Mouse (Mus musculus) layer of hippocampus, postnatal 10 days (tissue): ENCODE measurements around the gene Vhl. TPM values are rescaled to one million over a fixed set of nuclear protein-coding genes. Genes with fewer than 3 reads are reported as not detected.

Source experiments
- total RNA-seq, 2 experiments: library from RNA; stranded (reverse); gene quantifications; 2 replicates each; pipeline ENCODE4 v1.2.3; 2021

Vhl gene
- total RNA-seq, 2 experiments from 2014 or later = 65.8 to 70.5 TPM

Other genes starting within 250 kb of the Vhl start
- gene Tada3, start 246.1 kb upstream of the Vhl start, total RNA-seq = 10 to 100 TPM; 51.0 to 58.4 TPM
- 100 to 1,000 TPM; 324 to 337 TPM for gene Arpc4, start 245.8 kb upstream of the Vhl start, total RNA-seq
- gene Ttll3, start 234.7 kb upstream of the Vhl start, total RNA-seq = 10 to 100 TPM; 11.2 to 13.2 TPM
- gene Rpusd3, start 204.6 kb upstream of the Vhl start, total RNA-seq = 10 to 100 TPM; 21.3 to 26.9 TPM
- gene Cidec, start 188.2 kb upstream of the Vhl start, total RNA-seq = not detected
- gene Jagn1, start 181.4 kb upstream of the Vhl start, total RNA-seq = 10 to 100 TPM; 42.9 to 44.1 TPM
- gene Il17re, start 165.5 kb upstream of the Vhl start, total RNA-seq = under 1 TPM; 0.55 to 0.60 TPM
- gene Il17rc, start 152.5 kb upstream of the Vhl start, total RNA-seq = 1 to 10 TPM; 4.8 to 5.6 TPM
- gene Creld1, start 140.7 kb upstream of the Vhl start, total RNA-seq = 10 to 100 TPM; 80.0 to 92.3 TPM
- 10 to 100 TPM; 36.7 to 39.7 TPM for gene Prrt3, start 122.0 kb upstream of the Vhl start, total RNA-seq
- gene Emc3, start 92.3 kb upstream of the Vhl start, total RNA-seq = 10 to 100 TPM; 75.6 to 77.6 TPM
- 1 to 10 TPM; 3.2 to 4.9 TPM for gene Fancd2, start 92.3 kb upstream of the Vhl start, total RNA-seq
- gene Fancd2os, start 23.2 kb upstream of the Vhl start, total RNA-seq = under 1 TPM in 1 of 2 experiments, not detected in 1; 0.49 TPM
- 100 to 1,000 TPM; 221 TPM for gene Brk1, start 19.2 kb upstream of the Vhl start, total RNA-seq
- 10 to 100 TPM; 15.0 TPM for gene Irak2, start 14.5 kb downstream of the Vhl start, total RNA-seq
- 10 to 100 TPM; 59.7 to 74.3 TPM for gene Tatdn2, start 73.1 kb downstream of the Vhl start, total RNA-seq
- under 1 TPM in 1 of 2 experiments, not detected in 1; 0.69 TPM for gene Ghrl, start 95.9 kb downstream of the Vhl start, total RNA-seq
- gene Sec13, start 116.8 kb downstream of the Vhl start, total RNA-seq = 10 to 100 TPM; 80.0 to 84.4 TPM